Mouse (Mus musculus) spleen, adult 2 months (tissue): ENCODE measurements at regions not wholly inside any gene's neighbourhood (a gene's known extent, or its start where the extent isn't known, plus 50 kb on each side); places are given as distances from the start of the nearest gene placed in this dataset.

Experiments
- CTCF ChIP-seq: fragments of 200-500 bp; IDR thresholded peaks from 2 replicates; pipeline ENCODE4 v1.5.1; 2011; ENCODE audit warnings: mild to moderate bottlenecking, inconsistent platforms; ENCODE audit not compliant: insufficient read depth, insufficient read length, insufficient replicate concordance; ENCODE audit errors: extremely low read depth
- POLR2A ChIP-seq: fragments of 200-500 bp; IDR thresholded peaks from 2 replicates; pipeline ENCODE4 v1.6.1; 2011; ENCODE audit warnings: low read depth, low read length, inconsistent platforms

GRCm38 (mm10) chr8:34736214-34736613 is 624.7 kb upstream of the Gm10131 start:
- TF ChIP-seq POLR2A, result no peak
- no peak for TF ChIP-seq CTCF
